Mouse (Mus musculus) liver, adult 2 months (tissue): ENCODE results near the gene Rccd1. TPM values are rescaled to one million over a fixed set of nuclear protein-coding genes. Genes with fewer than 3 reads are reported as not detected.

Experiments
- DNase-seq: peaks from one replicate; pipeline ENCODE4 v3.0.0-alpha.2; 2011; ENCODE audit warnings: low read depth, low spot score; ENCODE audit errors: extremely low read depth
- H3K27ac ChIP-seq: fragments of 200-500 bp; replicated peaks from 2 replicates; pipeline ENCODE4 v1.5.1; 2012; ENCODE audit warnings: low read depth, mild to moderate bottlenecking, control low read depth, inconsistent platforms, low read length; ENCODE audit not compliant: insufficient read depth
- H3K27me3 ChIP-seq: fragments of 200-500 bp; 2 replicates; pipeline ENCODE4 v1.6.1; 2012; ENCODE audit warnings: mild to moderate bottlenecking, moderate library complexity, low read length, inconsistent platforms; ENCODE audit not compliant: control insufficient read depth, insufficient read depth
- H3K36me3 ChIP-seq: fragments of 200-500 bp; 2 replicates; pipeline ENCODE4 v1.6.1; 2012; ENCODE audit warnings: low read length, inconsistent platforms; ENCODE audit not compliant: control insufficient read depth, insufficient read depth
- H3K4me1 ChIP-seq: fragments of 200-500 bp; 2 replicates; pipeline ENCODE4 v1.6.1; 2011; ENCODE audit warnings: low read length; ENCODE audit not compliant: control insufficient read depth, insufficient read depth
- H3K4me3 ChIP-seq: fragments of 200-500 bp; 2 replicates; pipeline ENCODE4 v1.5.1; 2011; ENCODE audit warnings: low read depth, mild to moderate bottlenecking, control low read depth, low read length, moderate library complexity; ENCODE audit not compliant: insufficient read depth
- H3K79me2 ChIP-seq: fragments of 200-500 bp; 2 replicates; pipeline ENCODE4 v1.6.1; 2012; ENCODE audit warnings: inconsistent platforms, mild to moderate bottlenecking, low read length, moderate library complexity; ENCODE audit not compliant: control insufficient read depth, insufficient read depth
- H3K9ac ChIP-seq: fragments of 200-500 bp; 2 replicates; pipeline ENCODE4 v1.6.1; 2012; ENCODE audit warnings: low read depth, mild to moderate bottlenecking, control low read depth, inconsistent platforms, low read length
- CTCF ChIP-seq: fragments of 200-500 bp; IDR thresholded peaks from 2 replicates; pipeline ENCODE4 v1.5.1; 2011; ENCODE audit warnings: low read depth, low read length, control low read depth
- POLR2A ChIP-seq: fragments of 200-500 bp; IDR thresholded peaks from 2 replicates; pipeline ENCODE4 v1.6.1; 2011; ENCODE audit warnings: low read length, control low read depth; ENCODE audit not compliant: insufficient read depth; ENCODE audit errors: extremely low read depth
- WGBS: fragments of 180-500 bp; shearing (Covaris S2); methylation state at CpG from one replicate; pipeline ENCODE4 v1.1.7; 2018; 5-methylcytosine and 5-hydroxymethylcytosine counted together
- polyA plus RNA-seq: library from polyadenylated mRNA; depleted of rRNA; stranded (reverse); fragments of >200 nt; gene quantifications from 2 replicates; pipeline ENCODE4 v1.2.3, GENCODE M21; 2012
- total RNA-seq: library from RNA; depleted of rRNA; stranded (reverse); fragments of >200 nt; gene quantifications from 2 replicates; pipeline ENCODE4 v1.2.3, GENCODE M21; 2014

Rccd1 gene
- total and polyA plus RNA-seq, 2 experiments: 1.2 to 3.8 TPM

- WGBS: 73% methylated on average over 2 of the region's 2 CpGs
- peaks cover 6% of the 10 kb centered on the region; the same call in 1 of the 2 replicates for H3K36me3 ChIP-seq
- peaks cover 6% of the 10 kb centered on the region for H3K4me1 ChIP-seq
- H3K27ac ChIP-seq: no peak overlapping the region
- DNase-seq: no peak
- H3K27me3 ChIP-seq: no peaks in the 10 kb centered on the region
- TF ChIP-seq POLR2A (no peak), CTCF (no peak)
- no peak overlapping the region for H3K9ac ChIP-seq
- H3K4me3 ChIP-seq: no peak overlapping the region
- no peaks in the 10 kb centered on the region for H3K79me2 ChIP-seq
Observed at GRCm38 (mm10) chr7:80365759-80366158, 41.5 kb upstream of the Rccd1 start.

DNA sequence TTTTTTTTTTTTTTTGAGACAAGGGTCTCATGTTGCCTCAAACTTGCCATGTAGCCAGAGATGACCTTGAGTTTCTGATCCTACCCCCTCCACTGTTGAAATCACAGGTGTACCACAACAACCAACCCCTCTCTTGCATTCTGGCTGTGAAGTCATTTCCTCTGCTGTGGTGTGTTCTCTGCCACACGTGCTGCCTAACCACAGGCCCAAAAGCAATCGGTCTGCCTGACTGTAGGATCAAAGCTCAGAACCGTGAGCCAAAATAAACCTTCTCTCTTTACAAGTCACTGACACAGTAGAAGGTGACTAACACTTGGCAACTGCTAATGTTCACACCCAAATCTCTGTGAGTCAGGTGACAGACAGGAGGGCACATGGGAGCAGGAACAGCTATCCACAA lies 36.2 kb upstream of the Rccd1 start:
- H3K79me2 ChIP-seq: no peaks in the 10 kb centered on the region
- WGBS: 20% methylated on average over 3 of the region's 3 CpGs

DNA sequence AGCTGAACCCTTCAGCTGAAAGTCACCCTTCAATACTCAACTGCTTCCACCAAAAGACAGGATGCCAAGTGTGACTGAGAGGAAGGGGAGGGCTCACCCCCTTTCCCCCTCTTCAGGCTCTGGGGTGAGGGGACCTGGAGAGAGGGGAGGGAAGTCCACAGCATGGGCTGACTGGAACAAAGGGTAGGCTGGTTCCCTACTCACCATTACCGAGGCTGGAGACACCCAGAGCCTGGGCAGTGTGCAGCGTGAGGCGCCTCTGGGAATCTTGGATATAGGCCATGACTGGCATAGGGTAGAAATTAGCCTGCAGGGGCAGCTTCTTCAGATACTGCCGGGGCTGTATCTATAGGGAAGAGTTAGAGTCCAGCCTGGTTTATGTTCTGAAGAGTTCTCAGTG lies 33.8 kb upstream of the Rccd1 start:
- Histone ChIP-seq H3K79me2 (no peaks in the 10 kb centered on the region), H3K27ac (no peak overlapping the region), H3K4me3 (no peak overlapping the region), H3K4me1 (no peaks in the 10 kb centered on the region), H3K27me3 (no peaks in the 10 kb centered on the region), H3K9ac (no peak overlapping the region), H3K36me3 (peaks cover 6% of the 10 kb centered on the region; the same call in 1 of the 2 replicates)
- 81% methylated on average over 4 of the region's 4 CpGs for WGBS
- TF ChIP-seq CTCF (no peak), POLR2A (no peak)
- no peak for DNase-seq

More for the DNA sequence above, 36.2 kb upstream of the Rccd1 start:
- H3K27ac ChIP-seq: no peak overlapping the region
- no peaks in the 10 kb centered on the region for H3K4me1 ChIP-seq
- peak; percentile 69 for DNase-seq
- no peak overlapping the region for H3K9ac ChIP-seq
- no peak overlapping the region for H3K4me3 ChIP-seq
- H3K27me3 ChIP-seq: no peaks in the 10 kb centered on the region
- peaks cover 6% of the 10 kb centered on the region; the same call in 1 of the 2 replicates for H3K36me3 ChIP-seq
- no peak for TF ChIP-seq CTCF
- no peak for TF ChIP-seq POLR2A

GRCm38 (mm10) chr7:80357156-80357555 lies 32.9 kb upstream of the Rccd1 start:
- Histone ChIP-seq H3K27me3 (no peaks in the 10 kb centered on the region), H3K36me3 (peaks cover 6% of the 10 kb centered on the region; the same call in 1 of the 2 replicates), H3K4me1 (no peaks in the 10 kb centered on the region), H3K79me2 (no peaks in the 10 kb centered on the region), H3K4me3 (no peak overlapping the region), H3K27ac (no peak overlapping the region), H3K9ac (no peak overlapping the region)
- 86% methylated on average over 8 of the region's 8 CpGs for WGBS
- DNase-seq: no peak
- TF ChIP-seq POLR2A (no peak), CTCF (no peak)

DNA sequence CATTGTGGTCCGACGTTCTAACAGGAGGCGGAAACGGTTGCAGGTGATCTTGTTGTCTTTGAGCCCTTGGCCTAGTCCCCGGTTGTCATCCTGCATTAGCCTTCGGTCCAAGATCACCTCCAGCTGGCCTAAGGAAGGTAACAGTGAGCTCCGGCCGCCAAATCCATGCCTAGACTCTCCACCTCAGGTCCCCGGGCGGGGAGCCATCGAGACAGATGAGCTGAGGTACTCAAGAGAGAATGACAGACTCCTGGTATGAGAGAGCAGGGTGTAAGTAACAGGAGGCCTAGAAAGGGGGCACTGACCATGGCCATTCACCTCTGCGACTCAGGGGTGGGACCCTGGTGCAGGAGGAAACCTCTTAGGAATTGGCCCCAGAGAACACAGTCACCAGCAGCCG lies 32.1 kb upstream of the Rccd1 start:
- no peak for DNase-seq
- Histone ChIP-seq H3K79me2 (no peaks in the 10 kb centered on the region), H3K4me3 (no peak overlapping the region), H3K27me3 (no peaks in the 10 kb centered on the region), H3K9ac (no peak overlapping the region), H3K27ac (no peak overlapping the region), H3K4me1 (no peaks in the 10 kb centered on the region), H3K36me3 (peaks cover 5% of the 10 kb centered on the region; the same call in 1 of the 2 replicates)
- TF ChIP-seq POLR2A (no peak), CTCF (no peak)
- 96% methylated on average over 13 of the region's 13 CpGs for WGBS

DNA sequence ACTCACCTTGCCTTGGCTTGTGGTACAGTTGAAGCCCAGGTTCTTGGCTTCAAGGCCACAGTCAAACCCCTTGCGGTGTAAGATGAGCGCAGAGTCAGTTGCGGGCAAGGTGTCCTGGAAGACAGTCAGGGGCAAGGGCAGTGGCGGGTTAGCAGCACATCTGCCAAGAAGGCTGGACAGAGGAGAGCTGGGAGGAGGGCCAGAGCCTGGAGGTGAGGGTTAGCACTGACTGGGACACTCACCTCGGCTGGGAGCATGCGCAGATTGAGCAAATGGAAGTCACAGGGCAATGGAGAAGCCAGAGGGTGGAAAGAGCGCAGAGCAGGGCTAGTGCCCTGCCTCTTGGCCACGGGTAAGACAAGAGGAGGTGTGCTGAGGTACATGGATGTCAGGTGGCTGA lies 28.7 kb upstream of the Rccd1 start:
- TF ChIP-seq CTCF: no peak
- no peak for TF ChIP-seq POLR2A
- H3K9ac ChIP-seq: no peak overlapping the region
- 89% methylated on average over 8 of the region's 8 CpGs for WGBS
- no peaks in the 10 kb centered on the region for H3K4me1 ChIP-seq
- no peak overlapping the region for H3K27ac ChIP-seq
- no peak overlapping the region for H3K4me3 ChIP-seq
- DNase-seq: no peak
- H3K36me3 ChIP-seq: peaks cover 4% of the 10 kb centered on the region; the same call in 1 of the 2 replicates
- no peaks in the 10 kb centered on the region for H3K27me3 ChIP-seq
- no peaks in the 10 kb centered on the region for H3K79me2 ChIP-seq
